Mouse (Mus musculus): ENCODE data around the gene Mapk12. TPM values are rescaled to one million over a fixed set of nuclear protein-coding genes. Genes with fewer than 3 reads are reported as not detected.
A peak's percentile ranks its signal among the peaks of the same experiment; 100 is the strongest.

Mapk12 gene
- polyA plus RNA-seq, 1 experiment from 2014 or later: 3.0 TPM

DNA sequence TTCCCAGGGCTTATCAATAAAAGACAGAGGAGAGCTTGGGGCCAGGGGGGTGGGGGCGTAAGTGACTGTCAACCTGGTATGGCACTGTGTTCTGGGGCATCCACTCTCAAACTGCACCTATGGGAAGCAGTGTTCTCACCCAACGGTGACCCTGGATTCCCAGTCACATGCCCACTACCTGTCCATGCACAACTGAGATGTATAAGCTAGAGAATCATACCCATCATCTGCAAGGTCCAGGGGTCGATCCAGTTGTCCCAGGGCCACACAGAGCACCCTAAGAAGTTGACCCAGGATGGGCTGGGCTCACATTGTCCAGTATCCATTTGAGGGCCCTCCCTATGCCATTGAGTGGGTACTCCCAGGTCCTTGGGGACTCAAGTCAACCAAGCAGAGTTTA, 16.2 kb downstream of the Mapk12 start:
- WGBS: 91% methylated on average over 3 of the region's 3 CpGs
- Histone ChIP-seq H3K9me3 (replicated peaks; ENCODE audit: control insufficient read depth, low read length, poor library complexity, severe bottlenecking) (no peaks in the 10 kb centered on the region), H3K36me3 (ENCODE audit: control insufficient read depth, insufficient read depth, low read length) (0 out of 2 replicates have a peak, but pooled peaks cover 3% of the 10 kb centered on the region), H3K27ac (ENCODE audit: low read length) (no peak overlapping the region), H3K4me3 (ENCODE audit: low read depth, low read length) (no peak overlapping the region), H3K9ac (ENCODE audit: low read depth, low read length) (no peak overlapping the region), H3K27me3 (ENCODE audit: control insufficient read depth, insufficient read depth, low read depth, low read length) (no peaks in the 10 kb centered on the region), H3K4me1 (ENCODE audit: control insufficient read depth, insufficient read depth, low read length) (peaks cover 53% of the 10 kb centered on the region), H3K4me2 (ENCODE audit: low read length) (no peak overlapping the region)
- no peak for ATAC-seq

DNA sequence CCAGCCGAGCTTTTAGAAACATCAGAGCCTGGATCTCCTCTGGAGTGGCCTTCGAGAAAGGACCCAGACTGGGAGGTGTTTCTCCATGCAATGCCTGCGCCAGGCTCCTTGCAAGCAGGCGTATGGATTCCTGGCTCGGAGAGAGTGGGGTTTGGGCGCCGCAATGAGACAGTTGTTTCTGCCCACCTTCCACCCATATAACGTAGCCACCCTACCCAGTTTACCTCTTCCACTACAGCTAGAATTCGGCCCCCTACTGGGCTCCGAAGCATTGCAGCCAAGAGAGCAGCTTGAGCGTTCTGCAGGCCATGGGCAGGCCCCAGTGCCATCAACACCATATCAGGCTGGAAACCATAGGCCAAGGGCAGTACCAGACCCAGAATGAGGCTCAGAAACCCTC, 16.9 kb downstream of the Mapk12 start:
- H3K27me3 ChIP-seq (ENCODE audit: control insufficient read depth, insufficient read depth, low read depth, low read length): no peaks in the 10 kb centered on the region
- peak overlapping the region; percentile 88 for H3K27ac ChIP-seq (ENCODE audit: low read length)
- peak overlapping the region; percentile 88 for H3K4me3 ChIP-seq (ENCODE audit: low read depth, low read length)
- no peaks in the 10 kb centered on the region for H3K9me3 ChIP-seq (replicated peaks; ENCODE audit: control insufficient read depth, low read length, poor library complexity, severe bottlenecking)
- 0 out of 2 replicates have a peak, but pooled peaks cover 3% of the 10 kb centered on the region for H3K36me3 ChIP-seq (ENCODE audit: control insufficient read depth, insufficient read depth, low read length)
- 25% methylated on average over 11 of the region's 11 CpGs for WGBS
- peaks cover 49% of the 10 kb centered on the region for H3K4me1 ChIP-seq (ENCODE audit: control insufficient read depth, insufficient read depth, low read length)
- 0 out of 2 replicates have a peak, but pooled peaks have one; percentile 1 for ATAC-seq
- H3K9ac ChIP-seq (ENCODE audit: low read depth, low read length): peak overlapping the region; percentile 88
- peak overlapping the region; percentile 95 for H3K4me2 ChIP-seq (ENCODE audit: low read length)

DNA sequence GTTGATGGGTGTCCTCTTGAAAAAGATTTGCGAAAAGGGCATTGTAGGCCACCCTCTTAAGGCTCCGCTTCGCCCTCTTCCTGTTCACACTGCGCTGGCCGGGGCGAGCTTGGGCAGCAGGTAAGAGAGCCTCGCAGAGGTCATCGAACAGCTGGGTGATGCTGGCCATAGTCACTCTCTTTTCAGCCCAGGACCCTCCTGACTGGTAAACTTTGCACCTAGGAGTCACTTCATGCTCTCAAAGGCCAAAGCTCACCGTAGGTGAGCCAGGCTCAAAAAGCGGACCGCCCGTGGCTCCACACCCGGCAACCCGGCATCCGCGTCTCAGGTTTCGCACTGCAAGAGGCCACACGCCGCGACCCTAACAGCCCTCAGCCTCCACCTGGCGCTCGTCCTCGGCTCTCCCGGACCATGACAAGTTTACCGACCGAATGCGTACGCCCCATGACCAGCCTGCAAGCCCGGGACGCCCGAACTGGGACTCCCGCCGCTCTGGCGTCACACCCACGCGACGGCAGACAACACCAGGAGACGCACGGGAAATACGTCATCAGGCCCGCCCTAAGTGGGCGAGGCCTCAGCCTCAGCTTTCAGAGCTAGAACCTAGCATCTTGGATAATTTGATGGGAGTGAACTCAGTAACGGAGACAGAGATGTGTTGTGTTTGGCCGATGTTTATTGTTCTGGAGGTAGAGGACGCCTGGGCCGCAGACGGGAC, 17.7 kb downstream of the Mapk12 start, which contains the start of gene Tubgcp6:
Gene Tubgcp6, minus strand, starts transcription at position 464 of the 718 bp plus-strand sequence.
- H3K4me2 ChIP-seq (ENCODE audit: low read length): peak within 1 kb of the TSS; percentile 98
- peak; percentile 80 for ATAC-seq
- peak within 1 kb of the TSS; percentile 88 for H3K27ac ChIP-seq (ENCODE audit: low read length)
- peak within 1 kb of the TSS; percentile 88 for H3K9ac ChIP-seq (ENCODE audit: low read depth, low read length)
- 0 out of 2 replicates have a peak, but pooled peaks cover 3% of the 10 kb centered on the region for H3K36me3 ChIP-seq (ENCODE audit: control insufficient read depth, insufficient read depth, low read length)
- no peaks in the 10 kb centered on the region for H3K9me3 ChIP-seq (replicated peaks; ENCODE audit: control insufficient read depth, low read length, poor library complexity, severe bottlenecking)
- H3K4me3 ChIP-seq (ENCODE audit: low read depth, low read length): peak within 1 kb of the TSS; percentile 88
- WGBS: under 1% methylated on average over 47 of the region's 47 CpGs
- peaks cover 45% of the 10 kb centered on the region for H3K4me1 ChIP-seq (ENCODE audit: control insufficient read depth, insufficient read depth, low read length)
- H3K27me3 ChIP-seq (ENCODE audit: control insufficient read depth, insufficient read depth, low read depth, low read length): no peaks in the 10 kb centered on the region

DNA sequence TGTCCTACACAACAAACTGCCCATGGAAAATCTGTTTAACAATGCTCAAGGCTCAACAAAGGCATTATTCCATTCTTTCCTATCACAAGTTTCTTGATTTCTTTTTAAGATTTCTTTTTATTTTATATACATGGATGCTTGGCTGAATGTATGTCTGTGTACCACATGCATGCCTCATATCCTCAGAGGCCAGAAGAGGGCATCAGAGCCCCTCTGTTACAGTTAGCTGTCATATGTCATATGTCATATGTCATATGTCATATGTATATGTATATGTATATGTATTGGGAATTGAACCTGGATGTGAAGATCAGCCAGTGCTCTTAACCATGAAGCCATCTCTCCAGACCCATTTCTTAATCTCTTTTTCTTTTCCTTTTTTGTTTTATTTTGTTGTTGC, 22.5 kb downstream of the Mapk12 start:
- Histone ChIP-seq H3K9me3 (replicated peaks; ENCODE audit: control insufficient read depth, low read length, poor library complexity, severe bottlenecking) (no peaks in the 10 kb centered on the region), H3K4me1 (ENCODE audit: control insufficient read depth, insufficient read depth, low read length) (peaks cover 31% of the 10 kb centered on the region), H3K36me3 (ENCODE audit: control insufficient read depth, insufficient read depth, low read length) (no peaks in the 10 kb centered on the region), H3K4me3 (ENCODE audit: low read depth, low read length) (no peak overlapping the region), H3K9ac (ENCODE audit: low read depth, low read length) (no peak overlapping the region), H3K27me3 (ENCODE audit: control insufficient read depth, insufficient read depth, low read depth, low read length) (no peaks in the 10 kb centered on the region), H3K27ac (ENCODE audit: low read length) (no peak overlapping the region), H3K4me2 (ENCODE audit: low read length) (no peak overlapping the region)
- no peak for ATAC-seq

DNA sequence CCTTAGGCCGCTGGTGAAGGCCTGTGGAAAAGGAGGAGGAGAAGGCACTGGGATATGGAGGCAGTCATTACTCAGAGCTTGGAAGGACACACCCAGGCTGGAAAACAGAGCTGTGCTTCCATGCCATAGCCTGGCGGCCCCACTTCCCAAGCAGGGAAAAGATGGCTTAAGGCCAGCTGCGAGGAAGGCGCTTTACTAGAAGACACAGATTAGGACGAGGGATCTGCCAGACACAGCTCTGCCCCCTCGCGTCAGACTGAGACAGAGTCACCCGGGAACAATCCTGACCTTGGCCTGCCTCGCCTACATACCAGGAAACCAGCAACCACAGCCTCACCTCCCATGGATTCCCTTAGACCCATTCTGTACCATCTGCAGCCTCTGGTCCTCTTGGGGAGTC, 30.4 kb downstream of the Mapk12 start:
- no peak for ATAC-seq
- no peak overlapping the region for H3K9ac ChIP-seq (ENCODE audit: low read depth, low read length)
- WGBS: 86% methylated on average over 9 of the region's 9 CpGs
- H3K4me3 ChIP-seq (ENCODE audit: low read depth, low read length): no peak overlapping the region
- no peaks in the 10 kb centered on the region for H3K27me3 ChIP-seq (ENCODE audit: control insufficient read depth, insufficient read depth, low read depth, low read length)
- no peaks in the 10 kb centered on the region for H3K9me3 ChIP-seq (replicated peaks; ENCODE audit: control insufficient read depth, low read length, poor library complexity, severe bottlenecking)
- peaks cover 29% of the 10 kb centered on the region for H3K36me3 ChIP-seq (ENCODE audit: control insufficient read depth, insufficient read depth, low read length)
- no peaks in the 10 kb centered on the region for H3K4me1 ChIP-seq (ENCODE audit: control insufficient read depth, insufficient read depth, low read length)
- no peak overlapping the region for H3K27ac ChIP-seq (ENCODE audit: low read length)
- no peak overlapping the region for H3K4me2 ChIP-seq (ENCODE audit: low read length)

DNA sequence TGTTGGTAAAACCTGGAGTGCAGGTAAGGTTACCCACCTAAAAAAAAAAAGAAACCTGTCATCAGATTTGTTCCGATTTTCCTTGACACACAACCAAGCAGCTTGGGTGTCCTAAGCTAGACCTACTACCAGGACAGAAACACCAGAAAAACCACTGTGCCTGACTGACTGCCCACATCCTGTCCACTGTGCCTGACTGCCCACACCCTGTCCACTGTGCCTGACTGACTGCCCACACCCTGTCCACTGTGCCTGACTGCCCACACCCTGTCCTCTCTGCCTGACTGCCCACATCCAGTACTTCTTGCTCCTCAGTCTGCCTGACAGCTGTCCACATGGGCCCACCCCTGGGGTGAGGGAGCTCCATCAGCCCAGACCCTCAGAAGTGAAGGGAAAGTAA, 33.5 kb downstream of the Mapk12 start:
- Histone ChIP-seq H3K27me3 (ENCODE audit: control insufficient read depth, insufficient read depth, low read depth, low read length) (no peaks in the 10 kb centered on the region), H3K9me3 (replicated peaks; ENCODE audit: control insufficient read depth, low read length, poor library complexity, severe bottlenecking) (no peaks in the 10 kb centered on the region), H3K9ac (ENCODE audit: low read depth, low read length) (no peak overlapping the region), H3K4me1 (ENCODE audit: control insufficient read depth, insufficient read depth, low read length) (no peaks in the 10 kb centered on the region), H3K4me2 (ENCODE audit: low read length) (no peak overlapping the region), H3K27ac (ENCODE audit: low read length) (no peak overlapping the region), H3K4me3 (ENCODE audit: low read depth, low read length) (no peak overlapping the region), H3K36me3 (ENCODE audit: control insufficient read depth, insufficient read depth, low read length) (peaks cover 45% of the 10 kb centered on the region)
- no peak for ATAC-seq
- 100% methylated on average over 1 of the region's 1 CpGs for WGBS

DNA sequence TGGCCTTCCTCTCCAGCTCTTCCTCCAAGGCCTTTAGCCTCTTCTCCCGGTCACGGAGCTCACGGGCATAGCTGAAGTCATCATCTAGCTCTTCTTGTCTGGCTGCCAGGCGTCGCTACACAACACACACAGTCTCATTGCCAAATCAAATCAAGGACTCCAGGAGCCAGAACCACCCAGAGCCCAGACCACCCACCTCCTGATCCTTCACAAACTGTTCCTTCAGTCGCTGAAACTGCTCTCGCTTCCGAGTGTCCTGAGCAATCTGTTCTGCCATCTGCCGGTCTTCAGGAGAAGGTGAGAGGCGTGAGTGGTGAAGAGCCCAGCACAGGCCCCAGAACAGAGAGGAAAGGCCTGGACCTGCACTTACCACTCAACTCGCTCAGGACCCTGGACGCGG, 34.4 kb downstream of the Mapk12 start:
- WGBS: 93% methylated on average over 13 of the region's 13 CpGs

DNA sequence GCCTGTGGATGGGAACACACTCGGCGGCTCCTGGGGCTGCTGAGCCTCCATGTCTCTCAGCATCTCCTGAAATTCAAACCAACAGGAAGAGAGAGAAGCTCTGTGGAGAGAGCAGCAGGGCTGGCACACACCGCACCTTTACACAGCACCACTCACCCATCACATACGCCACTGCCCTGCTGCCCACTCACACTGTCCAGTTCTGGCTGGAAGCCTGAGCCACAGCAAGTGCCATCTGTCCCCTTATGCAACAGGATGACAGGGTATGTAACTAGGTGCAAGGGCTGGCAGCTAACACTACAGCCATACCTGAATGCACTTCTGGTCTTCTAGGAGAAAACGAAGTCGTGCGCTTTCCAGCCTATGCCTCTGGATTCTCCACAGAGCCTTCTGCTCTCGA, 36.1 kb downstream of the Mapk12 start:
- Histone ChIP-seq H3K9ac (ENCODE audit: low read depth, low read length) (no peak overlapping the region), H3K36me3 (ENCODE audit: control insufficient read depth, insufficient read depth, low read length) (peaks cover 59% of the 10 kb centered on the region), H3K4me1 (ENCODE audit: control insufficient read depth, insufficient read depth, low read length) (no peaks in the 10 kb centered on the region), H3K4me2 (ENCODE audit: low read length) (no peak overlapping the region), H3K27me3 (ENCODE audit: control insufficient read depth, insufficient read depth, low read depth, low read length) (no peaks in the 10 kb centered on the region), H3K27ac (ENCODE audit: low read length) (no peak overlapping the region), H3K4me3 (ENCODE audit: low read depth, low read length) (no peak overlapping the region), H3K9me3 (replicated peaks; ENCODE audit: control insufficient read depth, low read length, poor library complexity, severe bottlenecking) (no peaks in the 10 kb centered on the region)
- 97% methylated on average over 8 of the region's 8 CpGs for WGBS
- no peak for ATAC-seq

More for the DNA sequence above, 34.4 kb downstream of the Mapk12 start:
- Histone ChIP-seq H3K4me3 (ENCODE audit: low read depth, low read length) (no peak overlapping the region), H3K27me3 (ENCODE audit: control insufficient read depth, insufficient read depth, low read depth, low read length) (no peaks in the 10 kb centered on the region), H3K9me3 (replicated peaks; ENCODE audit: control insufficient read depth, low read length, poor library complexity, severe bottlenecking) (no peaks in the 10 kb centered on the region), H3K9ac (ENCODE audit: low read depth, low read length) (no peak overlapping the region), H3K27ac (ENCODE audit: low read length) (no peak overlapping the region), H3K4me2 (ENCODE audit: low read length) (no peak overlapping the region), H3K4me1 (ENCODE audit: control insufficient read depth, insufficient read depth, low read length) (no peaks in the 10 kb centered on the region), H3K36me3 (ENCODE audit: control insufficient read depth, insufficient read depth, low read length) (peaks cover 48% of the 10 kb centered on the region)
- ATAC-seq: no peak

DNA sequence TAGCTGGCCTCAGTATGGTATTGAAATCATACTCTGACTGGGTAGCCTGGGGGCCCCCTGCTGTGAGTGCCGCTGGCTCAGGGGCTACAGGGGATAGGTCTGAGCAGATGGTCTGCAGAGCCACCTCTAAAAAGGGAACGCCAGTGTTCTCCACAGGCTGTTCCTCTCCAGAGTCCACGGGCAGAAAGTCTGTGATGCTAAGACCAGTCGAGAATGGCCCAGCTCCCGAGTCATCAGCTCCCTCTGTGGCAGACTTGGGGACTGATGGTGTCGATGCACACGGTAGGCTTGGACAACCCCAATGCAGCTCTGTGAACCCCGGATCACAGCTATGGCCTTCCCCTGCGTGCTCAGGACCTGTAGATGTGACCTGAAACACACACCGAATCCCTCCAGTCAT, 36.6 kb downstream of the Mapk12 start:
- Histone ChIP-seq H3K4me3 (ENCODE audit: low read depth, low read length) (no peak overlapping the region), H3K36me3 (ENCODE audit: control insufficient read depth, insufficient read depth, low read length) (peaks cover 62% of the 10 kb centered on the region), H3K4me1 (ENCODE audit: control insufficient read depth, insufficient read depth, low read length) (no peaks in the 10 kb centered on the region), H3K9ac (ENCODE audit: low read depth, low read length) (no peak overlapping the region), H3K27me3 (ENCODE audit: control insufficient read depth, insufficient read depth, low read depth, low read length) (no peaks in the 10 kb centered on the region), H3K27ac (ENCODE audit: low read length) (no peak overlapping the region), H3K4me2 (ENCODE audit: low read length) (no peak overlapping the region), H3K9me3 (replicated peaks; ENCODE audit: control insufficient read depth, low read length, poor library complexity, severe bottlenecking) (no peaks in the 10 kb centered on the region)
- WGBS: 88% methylated on average over 10 of the region's 10 CpGs
- no peak for ATAC-seq
